Mouse (Mus musculus) spleen, adult 2 months (tissue): ENCODE results near the gene Dusp7. TPM values are rescaled to one million over a fixed set of nuclear protein-coding genes. Genes with fewer than 3 reads are reported as not detected.

Experiments used
- DNase-seq, 2 experiments: peaks; one replicate each; pipeline versions ENCODE4 v3.0.0 to v3.0.0-alpha.2; 2012 to 2021; ENCODE audit warnings: low spot score in 2 of 2, low read depth in 1 of 2
- H3K27ac ChIP-seq: fragments of 200-500 bp; 2 replicates; pipeline ENCODE4 v1.5.1; 2012; ENCODE audit warnings: low read length, inconsistent platforms; ENCODE audit not compliant: insufficient read depth
- H3K27me3 ChIP-seq: fragments of 200-500 bp; 2 replicates; pipeline ENCODE4 v1.6.1; 2012; ENCODE audit warnings: mild to moderate bottlenecking, moderate library complexity, low read length, inconsistent platforms; ENCODE audit not compliant: control insufficient read depth, insufficient read depth
- H3K36me3 ChIP-seq: fragments of 200-500 bp; 2 replicates; pipeline ENCODE4 v1.6.1; 2012; ENCODE audit warnings: mild to moderate bottlenecking, low read length, inconsistent platforms; ENCODE audit not compliant: control insufficient read depth, insufficient read depth
- H3K4me1 ChIP-seq: fragments of 200-500 bp; 2 replicates; pipeline ENCODE4 v1.6.1; 2011; ENCODE audit warnings: inconsistent platforms; ENCODE audit not compliant: control insufficient read depth, insufficient read depth, insufficient read length
- H3K4me3 ChIP-seq: fragments of 200-500 bp; 2 replicates; pipeline ENCODE4 v1.5.1; 2011; ENCODE audit warnings: mild to moderate bottlenecking, inconsistent platforms; ENCODE audit not compliant: insufficient read depth, insufficient read length; ENCODE audit errors: extremely low read depth
- CTCF ChIP-seq: fragments of 200-500 bp; IDR thresholded peaks from 2 replicates; pipeline ENCODE4 v1.5.1; 2011; ENCODE audit warnings: mild to moderate bottlenecking, inconsistent platforms; ENCODE audit not compliant: insufficient read depth, insufficient read length, insufficient replicate concordance; ENCODE audit errors: extremely low read depth
- POLR2A ChIP-seq: fragments of 200-500 bp; IDR thresholded peaks from 2 replicates; pipeline ENCODE4 v1.6.1; 2011; ENCODE audit warnings: low read depth, low read length, inconsistent platforms
- WGBS: fragments of 180-500 bp; shearing (Covaris S2); methylation state at CpG from one replicate; pipeline ENCODE4 v1.1.7; 2018; 5-methylcytosine and 5-hydroxymethylcytosine counted together
- polyA plus RNA-seq: library from polyadenylated mRNA; depleted of rRNA; stranded (reverse); fragments of >200 nt; gene quantifications from 2 replicates; pipeline ENCODE4 v1.2.3, GENCODE M21; 2012

The Dusp7 gene
- polyA plus RNA-seq, 1 experiment = 73.1 TPM

- Histone ChIP-seq H3K4me1 (peaks cover 7% of the 10 kb centered on the region; the same call in 1 of the 2 replicates), H3K4me3 (no peak overlapping the region), H3K27me3 (no peaks in the 10 kb centered on the region), H3K36me3 (no peaks in the 10 kb centered on the region), H3K27ac (no peak overlapping the region)
- peak in 1 of 2 experiments; percentile 9 for DNase-seq
- 60% methylated on average over 8 of the region's 8 CpGs for WGBS
- TF ChIP-seq POLR2A (no peak), CTCF (no peak)
These were observed 38.1 kb downstream of the Dusp7 start for GRCm38 (mm10) chr9:106406443-106407078.

- H3K4me1 ChIP-seq = peaks cover 11% of the 10 kb centered on the region; the same call in 1 of the 2 replicates
- no peak overlapping the region for H3K27ac ChIP-seq
- no peaks in the 10 kb centered on the region for H3K36me3 ChIP-seq
- H3K4me3 ChIP-seq = no peak overlapping the region
- TF ChIP-seq CTCF (no peak), POLR2A (no peak)
- DNase-seq = no peak
- no peaks in the 10 kb centered on the region for H3K27me3 ChIP-seq
- 97% methylated on average over 4 of the region's 4 CpGs for WGBS
These were observed 40.7 kb downstream of the Dusp7 start for GRCm38 (mm10) chr9:106409096-106409495.

GRCm38 (mm10) chr9:106410086-106410650 is 41.7 kb downstream of the Dusp7 start:
- no peak for DNase-seq
- no peaks in the 10 kb centered on the region for H3K27me3 ChIP-seq
- no peak overlapping the region for H3K27ac ChIP-seq
- 73% methylated on average over 2 of the region's 2 CpGs for WGBS
- no peak for TF ChIP-seq CTCF
- TF ChIP-seq POLR2A = no peak
- H3K36me3 ChIP-seq = no peaks in the 10 kb centered on the region
- H3K4me3 ChIP-seq = no peak overlapping the region
- H3K4me1 ChIP-seq = peaks cover 11% of the 10 kb centered on the region; the same call in 1 of the 2 replicates

- H3K27ac ChIP-seq = no peak overlapping the region
- H3K4me3 ChIP-seq = no peak overlapping the region
- peak in 1 of 2 experiments; percentile 23 for DNase-seq
- no peaks in the 10 kb centered on the region for H3K36me3 ChIP-seq
- WGBS = 12% methylated on average over 9 of the region's 9 CpGs
- peaks cover 11% of the 10 kb centered on the region; the same call in 1 of the 2 replicates for H3K4me1 ChIP-seq
- TF ChIP-seq POLR2A (no peak), CTCF (no peak)
- H3K27me3 ChIP-seq = no peaks in the 10 kb centered on the region
These were observed 42.7 kb downstream of the Dusp7 start for GRCm38 (mm10) chr9:106411091-106411594.

GRCm38 (mm10) chr9:106411729-106412128 is 43.3 kb downstream of the Dusp7 start:
- DNase-seq = no peak
- Histone ChIP-seq H3K27me3 (no peaks in the 10 kb centered on the region), H3K4me1 (peaks cover 11% of the 10 kb centered on the region; the same call in 1 of the 2 replicates), H3K36me3 (no peaks in the 10 kb centered on the region), H3K4me3 (no peak overlapping the region), H3K27ac (no peak overlapping the region)
- TF ChIP-seq POLR2A = no peak
- TF ChIP-seq CTCF = no peak
- WGBS = 53% methylated on average over 6 of the region's 6 CpGs

- 86% methylated on average over 3 of the region's 3 CpGs for WGBS
- Histone ChIP-seq H3K27ac (no peak overlapping the region), H3K27me3 (no peaks in the 10 kb centered on the region), H3K36me3 (no peaks in the 10 kb centered on the region), H3K4me3 (no peak overlapping the region), H3K4me1 (peaks cover 11% of the 10 kb centered on the region; the same call in 1 of the 2 replicates)
- TF ChIP-seq POLR2A = no peak
- DNase-seq = no peak
These were observed 43.8 kb downstream of the Dusp7 start for GRCm38 (mm10) chr9:106412210-106412609.

GRCm38 (mm10) chr9:106413606-106414005 is 45.2 kb downstream of the Dusp7 start:
- no peak overlapping the region for H3K4me3 ChIP-seq
- DNase-seq = no peak
- 90% methylated on average over 5 of the region's 5 CpGs for WGBS
- H3K36me3 ChIP-seq = no peaks in the 10 kb centered on the region
- no peak overlapping the region for H3K27ac ChIP-seq
- H3K27me3 ChIP-seq = no peaks in the 10 kb centered on the region
- TF ChIP-seq CTCF = no peak
- no peak for TF ChIP-seq POLR2A
- H3K4me1 ChIP-seq = peaks cover 11% of the 10 kb centered on the region; the same call in 1 of the 2 replicates
